Mouse (Mus musculus) lung, postnatal 0 days (tissue): ENCODE data around the gene Rpl7a.

ENCODE experiments used
- CTCF ChIP-seq: IDR thresholded peaks from 2 replicates; pipeline ENCODE4 v1.5.1; 2016; ENCODE audit warnings: antibody characterized with exemption, mild to moderate bottlenecking
- EP300 ChIP-seq: IDR thresholded peaks from 2 replicates; pipeline ENCODE4 v1.6.1; 2016; ENCODE audit warnings: antibody characterized with exemption, mild to moderate bottlenecking, control low read depth

GRCm38 (mm10) chr2:26930390-26930789 lies 19.8 kb downstream of the Rpl7a start:
- TF ChIP-seq CTCF (peak; percentile 87), EP300 (no peak)
